Mouse (Mus musculus) lung, postnatal 0 days (tissue): Measurements from ENCODE around the gene Mpeg1. TPM values are rescaled to one million over a fixed set of nuclear protein-coding genes. Genes with fewer than 3 reads are reported as not detected.

ENCODE experiments used
- ATAC-seq: fragments of 200-750 bp; cut with Nextera tagmentation; 2 replicates; pipeline ENCODE4 v1.8.0; 2017; ENCODE audit warnings: moderate library complexity
- DNase-seq: peaks from one replicate; pipeline ENCODE4 v3.0.0-alpha.2; 2016; ENCODE audit warnings: low spot score
- H3K27ac ChIP-seq: fragments of 300-500 bp; sonication (generic); 2 replicates; pipeline ENCODE4 v1.5.1; 2014; ENCODE audit warnings: antibody characterized with exemption, mild to moderate bottlenecking, low read length, mixed read lengths
- H3K27me3 ChIP-seq: fragments of 300-500 bp; sonication (generic); replicated peaks from 2 replicates; pipeline ENCODE4 v1.6.1; 2014; ENCODE audit warnings: low read length, mixed read lengths; ENCODE audit not compliant: insufficient read depth
- H3K36me3 ChIP-seq: fragments of 300-500 bp; sonication (generic); 2 replicates; pipeline ENCODE4 v1.6.1; 2014; ENCODE audit warnings: low read length, mixed read lengths; ENCODE audit not compliant: insufficient read depth
- H3K4me1 ChIP-seq: fragments of 300-500 bp; sonication (generic); 2 replicates; pipeline ENCODE4 v1.6.1; 2014; ENCODE audit warnings: antibody characterized with exemption, low read depth, low read length, mixed read lengths; ENCODE audit not compliant: insufficient read depth
- H3K4me2 ChIP-seq: fragments of 300-500 bp; sonication (generic); replicated peaks from 2 replicates; pipeline ENCODE4 v1.6.1; 2014; ENCODE audit warnings: low read depth, mild to moderate bottlenecking, low read length, moderate library complexity, mixed read lengths
- H3K4me3 ChIP-seq: fragments of 300-500 bp; sonication (generic); 2 replicates; pipeline ENCODE4 v1.5.1; 2014; ENCODE audit warnings: low read depth, low read length
- H3K9ac ChIP-seq: fragments of 300-500 bp; sonication (generic); replicated peaks from 2 replicates; pipeline ENCODE4 v1.6.1; 2014; ENCODE audit warnings: low read depth, mild to moderate bottlenecking
- H3K9me3 ChIP-seq: fragments of 300-500 bp; sonication (generic); 2 replicates; pipeline ENCODE4 v1.6.1; 2016; ENCODE audit warnings: low read length, mixed read lengths
- CTCF ChIP-seq: IDR thresholded peaks from 2 replicates; pipeline ENCODE4 v1.5.1; 2016; ENCODE audit warnings: antibody characterized with exemption, mild to moderate bottlenecking
- EP300 ChIP-seq: IDR thresholded peaks from 2 replicates; pipeline ENCODE4 v1.6.1; 2016; ENCODE audit warnings: antibody characterized with exemption, mild to moderate bottlenecking, control low read depth
- polyA plus RNA-seq: library from polyadenylated mRNA; unstranded; fragments of >200 nt; fragmentation: Nextera tagmentation; extraction: Ambion mirVana; gene quantifications from 2 replicates; pipeline ENCODE4 v1.2.1, GENCODE M21; 2015

The Mpeg1 gene
- polyA plus RNA-seq, 1 experiment from 2014 or later: 5.5 TPM

- H3K9me3 ChIP-seq: no peaks in the 10 kb centered on the region
- DNase-seq (no peak), ATAC-seq (no peak)
- no peak overlapping the region for H3K4me3 ChIP-seq
- H3K27me3 ChIP-seq: no peaks in the 10 kb centered on the region
- no peak overlapping the region for H3K9ac ChIP-seq
- no peak overlapping the region for H3K27ac ChIP-seq
- TF ChIP-seq EP300 (no peak), CTCF (no peak)
- no peaks in the 10 kb centered on the region for H3K4me1 ChIP-seq
- no peak overlapping the region for H3K4me2 ChIP-seq
- H3K36me3 ChIP-seq: no peaks in the 10 kb centered on the region
These were observed 54.0 kb downstream of the Mpeg1 start for GRCm38 (mm10) chr19:12514621-12515020.

Other genes with a start within 250 kb of the Mpeg1 start
- gene Olfr1432, start 228.2 kb upstream of the Mpeg1 start, polyA plus RNA-seq: not detected in 2 replicates
- not detected in 2 replicates for gene Olfr262, start 219.1 kb upstream of the Mpeg1 start, polyA plus RNA-seq
- not detected in 2 replicates for gene Olfr235, start 199.7 kb upstream of the Mpeg1 start, polyA plus RNA-seq
- not detected in 2 replicates for gene Olfr1434, start 180.9 kb upstream of the Mpeg1 start, polyA plus RNA-seq
- gene Olfr1436, start 161.6 kb upstream of the Mpeg1 start, polyA plus RNA-seq: not detected in 2 replicates
- gene Olfr1437, start 135.7 kb upstream of the Mpeg1 start, polyA plus RNA-seq: not detected in 2 replicates
- gene Olfr1438-ps1, start 124.9 kb upstream of the Mpeg1 start, polyA plus RNA-seq: not detected in 2 replicates
- not detected in 2 replicates for gene Olfr1440, start 73.5 kb upstream of the Mpeg1 start, polyA plus RNA-seq
- gene Olfr1441, start 43.3 kb upstream of the Mpeg1 start, polyA plus RNA-seq: not detected in 2 replicates
- gene Pfpl, start 32.9 kb upstream of the Mpeg1 start, polyA plus RNA-seq: not detected in 2 replicates
- gene Dtx4, start 40.7 kb downstream of the Mpeg1 start, polyA plus RNA-seq: 8.4 and 8.7 TPM in 2 replicates
- 7.4 and 8.8 TPM in 2 replicates for gene Fam111a, start 85.0 kb downstream of the Mpeg1 start, polyA plus RNA-seq
- gene Gm4952, start 139.2 kb downstream of the Mpeg1 start, polyA plus RNA-seq: not detected in 2 replicates
- gene Glyat, start 172.5 kb downstream of the Mpeg1 start, polyA plus RNA-seq: not detected in 2 replicates
- gene Olfr1442, start 209.7 kb downstream of the Mpeg1 start, polyA plus RNA-seq: not detected in 2 replicates
- gene Olfr1443, start 217.3 kb downstream of the Mpeg1 start, polyA plus RNA-seq: not detected in 2 replicates
- not detected in 2 replicates for gene Keg1, start 235.0 kb downstream of the Mpeg1 start, polyA plus RNA-seq